Mouse (Mus musculus): Measurements from ENCODE around the gene Atp5g1. TPM values are rescaled to one million over a fixed set of nuclear protein-coding genes. Genes with fewer than 3 reads are reported as not detected.
A peak's percentile ranks its signal among the peaks of the same experiment; 100 is the strongest.

The Atp5g1 gene
- polyA plus RNA-seq, 1 experiment from 2014 or later = 498 TPM

DNA sequence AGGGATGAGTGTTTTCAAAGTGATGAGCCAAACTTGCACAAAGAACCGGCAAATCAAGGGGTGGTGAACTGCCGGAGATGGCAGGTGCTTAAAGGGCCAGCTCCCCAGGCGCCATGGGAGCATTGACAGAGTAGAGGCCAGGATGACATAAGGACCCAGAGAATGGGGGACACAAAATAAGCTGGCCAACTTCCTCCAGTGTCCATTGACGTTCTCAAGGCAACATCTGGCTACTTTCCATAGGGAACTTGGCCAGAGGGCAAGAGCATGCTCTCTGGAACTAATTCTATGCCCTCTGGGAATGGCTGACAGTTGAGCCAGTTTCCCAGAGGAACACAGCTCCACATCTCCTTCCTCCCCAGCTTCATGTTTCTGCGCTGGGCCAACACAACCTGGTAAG, 7.2 kb downstream of the Atp5g1 start:
- Histone ChIP-seq H3K9ac (no peak overlapping the region), H3K36me3 (peaks cover 24% of the 10 kb centered on the region), H3K27me3 (no peaks in the 10 kb centered on the region), H3K4me3 (no peak overlapping the region), H3K9me3 (no peaks in the 10 kb centered on the region), H3K4me1 (peaks cover 16% of the 10 kb centered on the region), H3K4me2 (no peak overlapping the region), H3K27ac (no peak overlapping the region)
- ATAC-seq (ENCODE audit: insufficient number of reproducible peaks, low FRiP score, low TSS enrichment, low read depth) = no peak
- 66% methylated on average over 5 of the region's 5 CpGs for WGBS

DNA sequence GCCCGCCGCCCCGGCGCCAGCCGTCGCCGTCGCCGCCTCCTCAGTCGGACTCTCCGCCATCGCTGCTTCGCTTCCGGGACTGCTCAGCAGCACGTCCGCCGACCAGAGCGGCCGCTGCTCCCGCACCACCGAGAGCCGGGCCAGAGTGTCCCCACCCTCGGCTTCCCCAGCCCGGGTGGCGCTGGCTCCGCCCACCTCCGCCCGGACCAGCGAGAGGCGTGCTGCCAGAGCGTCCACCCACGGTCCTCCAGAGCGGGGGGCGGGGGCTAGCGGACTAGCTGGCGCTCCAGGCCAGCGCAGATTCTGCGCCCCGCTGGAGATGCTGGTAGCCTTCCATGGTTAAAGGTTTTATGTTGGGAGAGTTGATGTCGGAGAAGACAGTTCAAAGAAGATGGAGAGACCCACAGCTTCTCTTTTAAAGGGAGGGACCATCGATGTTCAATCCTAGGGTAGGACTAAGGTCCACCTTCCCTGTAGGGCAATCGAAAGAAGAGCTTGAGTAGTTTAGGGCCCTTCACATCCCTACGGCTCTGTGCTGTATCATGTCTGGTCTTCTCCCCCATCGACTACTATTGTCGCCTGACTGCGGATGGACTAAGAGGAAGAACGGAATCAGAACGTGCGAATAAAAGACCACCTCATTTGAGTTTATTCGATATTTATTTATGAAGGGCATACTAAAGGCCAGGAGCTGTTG, 10.1 kb downstream of the Atp5g1 start, which contains the start of gene Ube2z:
Gene Ube2z (minus strand): TSS at position 174 of the 697 bp plus-strand sequence.
- H3K4me3 ChIP-seq = peak within 1 kb of the TSS; percentile 94
- no peaks in the 10 kb centered on the region for H3K9me3 ChIP-seq
- peak within 1 kb of the TSS; percentile 73 for H3K4me2 ChIP-seq
- H3K27me3 ChIP-seq = no peaks in the 10 kb centered on the region
- peaks cover 15% of the 10 kb centered on the region for H3K36me3 ChIP-seq
- H3K4me1 ChIP-seq = peaks cover 24% of the 10 kb centered on the region
- H3K27ac ChIP-seq = peak within 1 kb of the TSS; percentile 86
- ATAC-seq (ENCODE audit: insufficient number of reproducible peaks, low FRiP score, low TSS enrichment, low read depth) = peak; percentile 98
- peak within 1 kb of the TSS; percentile 91 for H3K9ac ChIP-seq
- 3% methylated on average over 50 of the region's 50 CpGs for WGBS

DNA sequence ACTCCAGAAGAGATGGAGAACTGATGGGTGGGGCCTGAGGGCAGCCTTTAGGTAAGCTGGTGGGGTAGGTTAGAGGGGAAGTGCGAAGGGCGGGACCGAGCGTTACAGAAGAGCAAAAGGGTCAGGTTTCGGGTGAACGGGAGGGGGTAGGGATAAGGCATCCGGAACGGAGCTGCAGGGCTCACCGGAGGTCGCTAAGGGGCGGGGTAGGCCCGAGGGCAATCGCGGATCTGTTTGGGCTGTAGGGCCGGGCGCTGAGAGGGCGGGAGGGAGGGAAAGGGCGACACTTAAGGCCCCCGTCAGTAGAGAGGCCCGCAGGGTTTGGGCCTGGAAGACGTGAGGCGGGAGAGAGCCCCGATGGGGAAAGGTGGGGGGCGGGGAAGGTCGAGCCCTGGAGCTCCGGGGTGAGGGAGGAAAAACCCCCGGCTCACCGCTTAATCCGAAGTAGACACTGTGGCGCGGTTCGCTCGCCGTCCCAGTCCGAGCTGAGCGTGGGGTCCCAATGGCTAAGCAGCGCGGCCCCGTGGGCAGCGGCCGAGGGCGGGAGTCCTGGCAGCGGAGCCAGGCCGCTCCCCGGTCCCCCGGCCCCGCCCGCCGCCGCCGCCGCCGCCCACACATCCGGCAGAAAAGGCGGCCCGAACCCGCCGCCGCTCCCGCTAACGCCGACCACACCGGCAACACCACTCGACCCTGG, 10.8 kb downstream of the Atp5g1 start:
- WGBS = under 1% methylated on average over 38 of the region's 64 CpGs
- ATAC-seq (ENCODE audit: insufficient number of reproducible peaks, low FRiP score, low TSS enrichment, low read depth) = peak; percentile 58
- Histone ChIP-seq H3K27ac (peak overlapping the region; percentile 86), H3K9ac (peak overlapping the region; percentile 91), H3K27me3 (no peaks in the 10 kb centered on the region), H3K4me3 (peak overlapping the region; percentile 94), H3K4me2 (peak overlapping the region; percentile 73), H3K4me1 (peaks cover 24% of the 10 kb centered on the region), H3K36me3 (peaks cover 16% of the 10 kb centered on the region), H3K9me3 (no peaks in the 10 kb centered on the region)

DNA sequence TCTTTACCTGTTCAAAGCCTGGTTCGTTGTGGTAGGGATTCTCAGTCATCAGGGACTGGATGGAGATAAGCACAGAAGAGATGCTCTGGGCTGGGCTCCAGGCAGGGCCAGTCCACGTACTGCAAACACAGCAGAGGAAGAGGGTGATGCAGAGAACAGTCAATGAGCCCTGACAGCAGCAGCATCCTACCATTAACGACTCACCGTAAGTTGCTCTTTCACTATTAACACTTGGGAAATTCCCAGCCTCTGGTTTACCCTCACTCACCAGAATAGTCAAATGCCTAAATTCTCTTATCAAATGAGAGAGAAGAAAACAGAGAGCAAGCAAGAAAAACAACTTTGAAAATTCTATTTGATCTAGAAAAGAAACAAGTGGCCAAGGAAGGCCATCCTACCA, 17.2 kb downstream of the Atp5g1 start:
- Histone ChIP-seq H3K36me3 (peaks cover 65% of the 10 kb centered on the region), H3K9me3 (no peaks in the 10 kb centered on the region), H3K4me1 (peaks cover 10% of the 10 kb centered on the region), H3K4me2 (no peak overlapping the region), H3K4me3 (no peak overlapping the region), H3K27me3 (no peaks in the 10 kb centered on the region), H3K9ac (no peak overlapping the region), H3K27ac (no peak overlapping the region)
- no peak for ATAC-seq (ENCODE audit: insufficient number of reproducible peaks, low FRiP score, low TSS enrichment, low read depth)
- 89% methylated on average over 4 of the region's 4 CpGs for WGBS

DNA sequence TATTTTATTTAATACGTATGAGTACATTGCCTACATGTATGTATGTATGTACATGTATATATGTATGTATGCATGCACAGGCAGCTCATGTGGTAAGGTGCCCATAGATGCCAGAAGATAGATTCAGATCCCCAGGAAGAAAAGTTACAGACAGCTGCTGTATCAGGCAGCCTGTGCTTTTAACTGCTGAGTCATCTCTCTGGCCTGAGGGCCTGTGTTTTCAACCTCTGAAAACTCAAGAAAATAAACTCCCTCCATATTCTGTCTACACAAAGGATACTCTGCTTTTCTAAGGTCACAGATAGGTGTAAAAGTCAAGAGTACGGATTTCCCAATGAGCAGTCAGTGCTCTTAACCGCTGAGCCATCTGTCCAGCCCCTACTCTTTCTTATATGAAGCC, 24.6 kb downstream of the Atp5g1 start:
- Histone ChIP-seq H3K27me3 (no peaks in the 10 kb centered on the region), H3K9me3 (no peaks in the 10 kb centered on the region), H3K36me3 (peaks cover 84% of the 10 kb centered on the region), H3K4me2 (no peak overlapping the region), H3K9ac (no peak overlapping the region), H3K4me1 (no peaks in the 10 kb centered on the region), H3K4me3 (no peak overlapping the region), H3K27ac (no peak overlapping the region)
- 94% methylated on average over 3 of the region's 3 CpGs for WGBS
- no peak for ATAC-seq (ENCODE audit: insufficient number of reproducible peaks, low FRiP score, low TSS enrichment, low read depth)

DNA sequence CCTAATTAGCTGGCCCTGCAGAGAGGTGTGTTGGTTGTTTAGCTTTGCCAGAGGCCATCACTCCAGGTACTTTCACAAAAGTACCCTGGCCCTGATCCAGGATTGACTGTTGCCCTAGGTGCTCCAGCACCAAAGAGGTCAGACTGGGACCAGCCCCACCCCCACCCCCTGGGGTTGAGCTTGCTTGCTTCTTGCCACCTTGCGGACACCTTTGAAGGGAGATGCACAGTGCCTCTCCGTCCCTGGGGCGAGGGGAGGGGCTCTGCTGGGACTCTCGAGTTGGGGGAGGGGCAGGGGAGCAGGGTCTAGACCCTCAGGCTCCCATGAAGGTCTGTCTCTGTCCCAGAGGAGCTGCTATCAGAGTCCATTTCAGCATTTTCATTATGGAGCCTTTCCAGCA, 25.5 kb downstream of the Atp5g1 start:
- no peaks in the 10 kb centered on the region for H3K9me3 ChIP-seq
- peaks cover 84% of the 10 kb centered on the region for H3K36me3 ChIP-seq
- no peak overlapping the region for H3K4me3 ChIP-seq
- H3K4me2 ChIP-seq = no peak overlapping the region
- H3K4me1 ChIP-seq = no peaks in the 10 kb centered on the region
- no peak overlapping the region for H3K9ac ChIP-seq
- WGBS = 79% methylated on average over 4 of the region's 4 CpGs
- ATAC-seq (ENCODE audit: insufficient number of reproducible peaks, low FRiP score, low TSS enrichment, low read depth) = no peak
- no peak overlapping the region for H3K27ac ChIP-seq
- no peaks in the 10 kb centered on the region for H3K27me3 ChIP-seq

DNA sequence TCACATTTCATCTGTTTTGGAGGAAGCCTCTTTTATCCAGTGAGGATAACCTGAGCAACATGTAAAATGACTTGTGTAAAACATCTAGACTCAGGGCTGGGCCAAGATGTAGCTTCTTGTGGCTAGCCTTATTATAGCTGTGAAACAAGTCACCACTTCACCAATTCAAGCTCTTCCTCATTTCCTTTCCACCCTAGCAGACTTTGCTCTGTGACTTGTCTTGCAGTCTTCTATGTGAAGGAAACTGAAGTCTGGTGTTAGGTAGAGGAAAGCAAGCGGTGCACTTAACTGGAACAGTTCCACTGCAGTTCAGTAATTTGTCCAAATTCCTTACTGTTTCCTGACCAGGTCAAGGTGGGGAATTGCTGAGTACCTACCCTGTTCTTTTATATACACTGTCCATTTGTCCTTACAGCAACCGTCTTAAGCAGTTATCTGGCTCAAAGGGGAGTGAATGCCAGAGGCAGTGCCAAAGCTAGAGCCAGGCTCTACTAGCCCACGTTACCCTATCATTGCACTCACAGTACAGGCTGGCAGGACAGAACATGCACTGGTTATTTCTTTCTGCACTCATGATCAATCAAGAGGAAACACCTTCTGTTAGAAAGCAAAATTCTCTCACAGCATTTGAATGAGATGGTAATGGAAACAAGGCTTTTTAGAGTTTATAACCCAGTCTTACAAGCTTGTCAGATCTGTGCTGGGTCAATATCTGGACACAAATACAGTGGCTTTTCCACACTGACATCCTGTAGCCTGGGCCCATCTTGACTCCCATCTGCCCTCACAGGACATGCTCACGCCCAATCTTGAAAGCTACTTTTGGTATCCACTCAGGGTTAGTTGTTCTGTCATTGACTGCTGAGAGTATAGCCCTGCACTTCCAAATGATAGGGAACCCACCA, 27.7 kb downstream of the Atp5g1 start:
- ATAC-seq (ENCODE audit: insufficient number of reproducible peaks, low FRiP score, low TSS enrichment, low read depth) = no peak

DNA sequence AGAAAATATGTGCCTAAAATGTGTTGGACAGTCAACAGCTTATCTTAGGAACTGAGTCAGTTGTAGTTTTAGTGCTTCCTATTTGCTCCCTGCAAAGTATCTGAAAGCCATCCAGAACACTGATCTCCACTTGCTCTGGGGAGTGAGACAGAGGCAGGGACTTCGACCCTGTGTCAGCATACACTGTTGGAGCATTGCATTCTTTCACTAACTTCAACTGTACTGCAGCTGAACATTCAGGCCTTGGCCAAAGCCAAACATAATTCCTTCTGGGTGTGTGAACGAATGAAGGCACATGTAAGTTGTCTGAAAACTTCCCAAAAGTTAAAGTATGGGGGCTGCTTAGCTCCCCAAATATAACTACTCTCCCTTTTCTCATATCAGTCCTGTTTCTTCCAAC, 28.7 kb downstream of the Atp5g1 start:
- no peaks in the 10 kb centered on the region for H3K27me3 ChIP-seq
- peak overlapping the region; percentile 13; the same call in 1 of the 2 replicates for H3K27ac ChIP-seq
- ATAC-seq (ENCODE audit: insufficient number of reproducible peaks, low FRiP score, low TSS enrichment, low read depth) = no peak
- 74% methylated on average over 2 of the region's 2 CpGs for WGBS
- no peak overlapping the region for H3K9ac ChIP-seq
- H3K4me1 ChIP-seq = no peaks in the 10 kb centered on the region
- H3K9me3 ChIP-seq = no peaks in the 10 kb centered on the region
- H3K4me2 ChIP-seq = no peak overlapping the region
- H3K4me3 ChIP-seq = no peak overlapping the region
- peaks cover 75% of the 10 kb centered on the region for H3K36me3 ChIP-seq

More for the DNA sequence above, 27.7 kb downstream of the Atp5g1 start:
- H3K4me2 ChIP-seq = no peak overlapping the region
- H3K9me3 ChIP-seq = no peaks in the 10 kb centered on the region
- H3K4me1 ChIP-seq = no peaks in the 10 kb centered on the region
- no peak overlapping the region for H3K4me3 ChIP-seq
- 76% methylated on average over 4 of the region's 4 CpGs for WGBS
- H3K27me3 ChIP-seq = no peaks in the 10 kb centered on the region
- H3K27ac ChIP-seq = peak overlapping the region; percentile 3; the same call in 1 of the 2 replicates
- H3K9ac ChIP-seq = no peak overlapping the region
- peaks cover 83% of the 10 kb centered on the region for H3K36me3 ChIP-seq

DNA sequence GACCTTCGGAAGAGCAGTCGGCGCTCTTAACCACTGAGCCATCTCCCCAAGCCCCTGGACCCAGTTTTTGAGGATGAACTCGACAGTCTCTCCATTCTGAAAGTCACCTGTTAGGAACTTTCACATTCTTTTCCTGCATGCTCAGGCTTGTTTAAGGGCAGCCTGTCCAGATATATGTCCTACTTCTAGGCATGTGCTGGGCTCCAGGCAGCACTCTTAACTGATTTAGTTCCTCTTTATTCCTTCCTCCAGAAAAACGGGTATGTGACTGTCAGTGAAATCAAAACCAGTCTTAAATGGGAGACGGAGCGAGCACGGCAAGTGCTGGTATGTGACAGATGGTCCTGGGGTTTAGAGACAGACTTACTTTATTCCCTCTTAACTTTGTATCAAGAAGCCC, 29.4 kb downstream of the Atp5g1 start:
- H3K4me2 ChIP-seq = no peak overlapping the region
- H3K9ac ChIP-seq = no peak overlapping the region
- H3K9me3 ChIP-seq = no peaks in the 10 kb centered on the region
- ATAC-seq (ENCODE audit: insufficient number of reproducible peaks, low FRiP score, low TSS enrichment, low read depth) = no peak
- 68% methylated on average over 8 of the region's 8 CpGs for WGBS
- H3K4me1 ChIP-seq = no peaks in the 10 kb centered on the region
- H3K27me3 ChIP-seq = no peaks in the 10 kb centered on the region
- no peak overlapping the region for H3K27ac ChIP-seq
- no peak overlapping the region for H3K4me3 ChIP-seq
- H3K36me3 ChIP-seq = peaks cover 71% of the 10 kb centered on the region

DNA sequence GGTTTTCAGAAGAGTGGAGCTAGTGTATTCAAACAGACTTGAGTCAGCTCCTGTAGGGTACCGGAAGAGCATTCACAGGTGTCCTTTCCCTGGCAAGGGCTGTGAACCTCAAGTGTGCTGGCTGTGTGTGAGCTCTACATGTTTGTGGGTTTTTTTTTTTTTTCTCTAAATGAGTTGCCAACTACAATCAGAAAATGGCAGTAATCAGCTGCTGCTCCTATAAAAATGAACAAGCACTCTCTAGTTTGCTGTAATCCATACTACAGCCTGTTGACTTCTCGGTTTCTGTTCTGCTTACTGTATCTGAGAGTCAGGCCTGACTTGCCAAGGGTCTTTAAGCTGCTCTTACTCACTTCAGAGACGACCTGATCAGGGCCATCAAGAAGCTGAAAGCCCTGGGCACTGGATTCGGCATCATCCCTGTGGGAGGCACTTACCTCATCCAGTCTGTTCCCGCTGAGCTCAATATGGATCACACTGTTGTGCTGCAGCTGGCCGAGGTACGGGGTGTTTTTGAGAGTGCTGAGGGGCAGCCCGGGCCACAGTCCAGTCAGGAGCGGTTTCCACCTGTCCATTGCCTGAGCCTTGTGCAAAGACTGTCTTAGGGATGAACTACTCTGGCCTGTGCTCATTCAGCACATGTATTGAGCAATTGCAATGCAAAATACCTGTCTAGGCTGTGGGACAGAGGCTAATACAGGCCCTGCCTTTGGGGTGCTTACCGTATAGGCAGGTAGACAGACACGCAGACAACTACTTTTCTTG, 30.5 kb downstream of the Atp5g1 start:
- ATAC-seq (ENCODE audit: insufficient number of reproducible peaks, low FRiP score, low TSS enrichment, low read depth) = no peak
- H3K36me3 ChIP-seq = peaks cover 65% of the 10 kb centered on the region

DNA sequence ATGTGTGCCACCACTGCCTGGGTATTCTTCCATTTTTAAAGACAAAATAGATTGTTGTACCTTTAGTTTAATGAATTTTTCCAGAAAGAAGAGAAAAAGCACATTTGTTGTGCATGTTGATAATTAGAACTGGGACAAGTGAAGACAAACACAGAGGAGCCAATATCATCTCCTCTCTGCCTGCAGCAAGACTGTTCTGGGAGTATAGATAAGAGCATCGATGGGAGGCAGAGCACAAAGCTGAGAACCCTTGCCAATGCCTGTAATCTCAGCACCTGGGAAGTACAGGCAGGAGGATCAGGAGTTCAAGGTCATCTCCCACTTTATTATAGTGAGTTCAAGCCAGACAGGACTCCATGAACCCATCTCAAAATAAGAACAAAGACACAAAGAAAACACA, 36.9 kb downstream of the Atp5g1 start:
- no peaks in the 10 kb centered on the region for H3K27me3 ChIP-seq
- ATAC-seq (ENCODE audit: insufficient number of reproducible peaks, low FRiP score, low TSS enrichment, low read depth) = no peak
- H3K4me3 ChIP-seq = no peak overlapping the region
- no peak overlapping the region for H3K4me2 ChIP-seq
- H3K36me3 ChIP-seq = peaks cover 28% of the 10 kb centered on the region
- H3K9ac ChIP-seq = no peak overlapping the region
- no peak overlapping the region for H3K27ac ChIP-seq
- no peaks in the 10 kb centered on the region for H3K9me3 ChIP-seq
- H3K4me1 ChIP-seq = peaks cover 8% of the 10 kb centered on the region
- 100% methylated on average over 1 of the region's 1 CpGs for WGBS

More for the DNA sequence above, 30.5 kb downstream of the Atp5g1 start:
- Histone ChIP-seq H3K4me1 (no peaks in the 10 kb centered on the region), H3K4me3 (no peak overlapping the region), H3K9ac (no peak overlapping the region), H3K4me2 (no peak overlapping the region), H3K27me3 (no peaks in the 10 kb centered on the region), H3K9me3 (no peaks in the 10 kb centered on the region), H3K27ac (no peak overlapping the region)
- 85% methylated on average over 11 of the region's 11 CpGs for WGBS

All from limb, embryonic 15.5 days (tissue).